9 mouse cellular contexts compared by ENCODE assay signal in the genomic region with DNA sequence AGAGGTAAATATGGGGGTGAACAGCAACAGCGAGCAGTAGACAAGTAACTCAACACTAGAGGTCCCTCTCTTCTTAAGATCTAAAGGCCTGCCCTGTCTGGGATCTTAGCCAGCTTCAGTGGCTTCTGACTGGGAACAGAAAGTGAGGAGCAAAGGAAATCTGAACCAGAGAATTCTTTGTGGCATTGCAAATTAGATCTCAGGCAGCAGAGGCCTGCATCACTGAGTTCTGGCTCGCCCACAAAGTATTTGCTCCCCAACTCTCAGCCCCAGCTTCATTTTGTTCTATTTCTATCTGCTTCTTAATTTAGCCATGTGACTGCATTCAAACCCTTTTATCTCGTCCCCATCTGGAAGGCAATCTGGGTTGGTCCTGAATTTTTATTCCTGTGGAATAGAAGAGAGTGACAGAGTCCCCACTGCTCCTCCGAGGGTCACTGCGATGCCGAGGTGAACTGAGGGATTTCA.
DNase-seq lines count a peak whose midpoint lies in the region; ATAC-seq and TF ChIP-seq lines count a peak whose summit lies in the region.
"Had no signal": no experiment of that assay in that cellular context is flagged by ENCODE, and none has a peak within 500 bp of the region (broad histone marks: within the 10 kb centered on the region; RNA-seq: fewer than 3 reads in every experiment).

No protein-coding gene starts in this region.

- WGBS in midbrain, postnatal 0 days: 42% methylated on average over 6 of the region's 6 CpGs

- no peak overlapping the region for H3K9ac ChIP-seq in midbrain, postnatal 0 days (replicated peaks; ENCODE audit: low read length, poor library complexity, severe bottlenecking)
- H3K9ac ChIP-seq: heart, embryonic 13.5 days had no signal

- H3K36me3 ChIP-seq in midbrain, postnatal 0 days (ENCODE audit: insufficient read depth, low read length): no peaks in the 10 kb centered on the region
- H3K36me3 ChIP-seq: heart, embryonic 13.5 days had no signal

- peak; percentile 68; the same call in 1 of the 2 replicates for ATAC-seq in midbrain, postnatal 0 days (ENCODE audit: low FRiP score)
- no peak for ATAC-seq in CD4-positive, CD25-positive, alpha-beta regulatory T cell, adult 4 months

- H3K27me3 ChIP-seq in midbrain, postnatal 0 days (ENCODE audit: insufficient read depth, low read length): no peaks in the 10 kb centered on the region
- H3K27me3 ChIP-seq: heart, embryonic 13.5 days had no signal

- peak overlapping the region; percentile 2; the same call in 1 of the 2 replicates for H3K27ac ChIP-seq in midbrain, postnatal 0 days (ENCODE audit: low read depth, low read length)
- H3K27ac ChIP-seq: heart, embryonic 13.5 days had no signal

- DNase-seq in embryo, embryonic 10 days (ENCODE audit: low spot score): peak; percentile 26
- DNase-seq in embryo, embryonic 9.5 days (ENCODE audit: extremely low spot score): no peak
- peak; percentile 20 for DNase-seq in 3134 (ENCODE audit: extremely low read depth, insufficient read length, low spot score)
- DNase-seq in cerebellum, postnatal 10 days: peak; percentile 89 to 91
- DNase-seq in gastrocnemius, postnatal 10 days: peak; percentile 55
- DNase-seq in layer of hippocampus, adult 9-10 months (ENCODE audit: low spot score): peak; percentile 71
- peak; percentile 94 for DNase-seq in midbrain, postnatal 0 days (ENCODE audit: low spot score)

- no peak overlapping the region for H3K4me3 ChIP-seq in midbrain, postnatal 0 days (ENCODE audit: low read depth, low read length)
- H3K4me3 ChIP-seq: heart, embryonic 13.5 days had no signal

- H3K9me3 ChIP-seq in midbrain, postnatal 0 days (ENCODE audit: low read length): no peaks in the 10 kb centered on the region
- H3K9me3 ChIP-seq: heart, embryonic 13.5 days had no signal

- no peak overlapping the region for H3K4me2 ChIP-seq in midbrain, postnatal 0 days (ENCODE audit: low read depth, low read length, poor library complexity, severe bottlenecking)
- H3K4me2 ChIP-seq: heart, embryonic 13.5 days had no signal

- H3K4me1 ChIP-seq in midbrain, postnatal 0 days (ENCODE audit: insufficient read depth, low read length): no peaks in the 10 kb centered on the region
- H3K4me1 ChIP-seq: heart, embryonic 13.5 days had no signal

- TF ChIP-seq CTCF in midbrain, postnatal 0 days (IDR thresholded peaks at IDR 0.05): peak; percentile 70
